Mouse (Mus musculus) intestine, embryonic 15.5 days (tissue): ENCODE data around the gene Gm5039. TPM values are rescaled to one million over a fixed set of nuclear protein-coding genes. Genes with fewer than 3 reads are reported as not detected.
"Not testable (repeated sequence)": the region's sequence is repeated elsewhere in the genome, so short reads cannot be mapped to it uniquely, and the experiment has no call there.

Source experiments
- ATAC-seq: fragments of 200-750 bp; cut with Nextera tagmentation; 2 replicates; pipeline ENCODE4 v1.8.0; 2017; ENCODE audit warnings: moderate TSS enrichment, moderate library complexity
- H3K27ac ChIP-seq: fragments of 300-500 bp; sonication (generic); 2 replicates; pipeline ENCODE4 v1.5.1; 2015; ENCODE audit warnings: mild to moderate bottlenecking, inconsistent platforms
- H3K27me3 ChIP-seq: fragments of 300-500 bp; sonication (generic); replicated peaks from 2 replicates; pipeline ENCODE4 v1.6.1; 2015; ENCODE audit warnings: inconsistent platforms
- H3K36me3 ChIP-seq: fragments of 300-500 bp; sonication (generic); 2 replicates; pipeline ENCODE4 v1.6.1; 2015; ENCODE audit warnings: inconsistent platforms
- H3K4me1 ChIP-seq: fragments of 300-500 bp; sonication (generic); replicated peaks from 2 replicates; pipeline ENCODE4 v1.6.1; 2015; ENCODE audit warnings: inconsistent platforms
- H3K4me2 ChIP-seq: fragments of 300-500 bp; sonication (generic); replicated peaks from 2 replicates; pipeline ENCODE4 v1.6.1; 2015; ENCODE audit warnings: mild to moderate bottlenecking, inconsistent platforms
- H3K4me3 ChIP-seq: fragments of 300-500 bp; sonication (generic); replicated peaks from 2 replicates; pipeline ENCODE4 v1.5.1; 2015; ENCODE audit warnings: inconsistent platforms
- H3K9ac ChIP-seq: fragments of 300-500 bp; sonication (generic); 2 replicates; pipeline ENCODE4 v1.6.1; 2015; ENCODE audit warnings: inconsistent platforms
- H3K9me3 ChIP-seq: fragments of 300-500 bp; sonication (generic); 2 replicates; pipeline ENCODE4 v1.6.1; 2016; ENCODE audit warnings: inconsistent platforms
- WGBS: fragments of 180-500 bp; shearing (Covaris S2); methylation state at CpG from one replicate; pipeline ENCODE4 v1.1.7; 2015; 5-methylcytosine and 5-hydroxymethylcytosine counted together
- polyA plus RNA-seq: library from polyadenylated mRNA; unstranded; fragments of >200 nt; fragmentation: Nextera tagmentation; extraction: Ambion mirVana; gene quantifications from 2 replicates; pipeline ENCODE4 v1.2.1, GENCODE M21; 2015

The Gm5039 gene
- polyA plus RNA-seq, result not detected in 2 replicates

DNA sequence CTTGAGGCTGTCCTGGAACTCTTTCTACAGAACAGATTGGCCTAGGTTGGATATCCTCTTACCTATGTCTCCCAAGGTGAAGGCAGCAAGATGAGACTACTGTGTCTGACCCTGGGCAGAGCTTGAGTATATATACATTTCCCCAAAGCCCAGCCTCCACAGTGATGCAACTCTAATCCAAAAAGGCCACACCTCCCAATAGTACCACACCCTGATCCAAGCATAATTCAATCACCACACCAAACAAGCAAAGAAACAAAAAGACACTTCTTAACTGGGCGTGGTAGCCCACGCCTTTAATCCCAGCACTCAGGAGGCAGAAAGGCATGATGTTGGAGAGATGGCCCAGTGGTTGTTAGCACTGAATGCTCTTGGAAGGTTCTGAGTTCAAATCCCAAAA, at the start of gene Gm5039:
Gene Gm5039 (minus strand): TSS at position 101 of the 400 bp plus-strand sequence.
- H3K4me3 ChIP-seq, ATAC-seq, H3K4me1 ChIP-seq, H3K27me3 ChIP-seq, H3K36me3 ChIP-seq, H3K27ac ChIP-seq, H3K4me2 ChIP-seq, H3K9ac ChIP-seq, H3K9me3 ChIP-seq: not testable (repeated sequence)
- 94% methylated on average over 2 of the region's 2 CpGs for WGBS

DNA sequence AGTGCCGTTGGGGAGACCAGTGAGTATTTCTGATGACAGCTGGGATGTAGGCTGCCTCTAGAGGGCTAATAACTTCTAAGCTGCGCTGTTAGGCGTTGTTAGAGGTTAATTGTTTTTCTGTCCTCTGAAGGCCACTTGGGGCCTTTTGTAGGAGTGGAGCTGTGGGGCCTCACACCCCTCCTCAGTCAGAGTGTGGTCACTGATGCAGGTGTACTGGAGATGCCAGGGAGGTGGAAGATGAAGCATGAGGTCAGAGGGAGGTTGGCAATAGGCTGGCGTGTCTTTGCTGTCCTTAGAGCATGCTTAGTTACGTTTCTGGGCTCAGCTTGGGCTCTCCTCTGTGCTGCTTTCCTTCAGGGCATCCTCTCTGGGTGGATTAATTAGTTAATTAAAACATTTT, 48.2 kb upstream of the Gm5039 start:
- no peak overlapping the region for H3K4me3 ChIP-seq
- no peak overlapping the region for H3K9ac ChIP-seq
- H3K4me1 ChIP-seq, result no peaks in the 10 kb centered on the region
- H3K27ac ChIP-seq, result no peak overlapping the region
- no peaks in the 10 kb centered on the region for H3K36me3 ChIP-seq
- no peak for ATAC-seq
- H3K27me3 ChIP-seq, result no peaks in the 10 kb centered on the region
- 88% methylated on average over 5 of the region's 5 CpGs for WGBS
- H3K9me3 ChIP-seq, result no peaks in the 10 kb centered on the region
- H3K4me2 ChIP-seq, result no peak overlapping the region

DNA sequence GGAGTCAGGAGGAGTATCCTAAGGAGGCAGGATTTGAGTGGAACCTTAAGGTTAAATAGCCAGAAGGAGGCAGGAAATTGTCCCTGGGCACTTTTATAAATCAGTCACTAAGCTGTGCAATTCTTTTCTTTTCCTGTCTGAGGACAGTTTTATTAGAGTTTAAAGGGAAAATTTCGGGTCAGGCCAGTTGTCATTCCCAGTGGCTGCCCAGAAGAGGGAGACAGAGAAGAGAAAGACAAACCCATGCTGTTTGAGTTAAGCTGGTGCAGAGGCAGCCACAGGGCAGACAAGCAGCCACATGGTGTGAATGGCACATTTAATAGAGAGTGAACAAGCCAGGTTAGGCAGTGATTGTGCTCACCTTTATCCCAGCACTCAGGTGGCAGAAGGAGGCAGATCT, 46.5 kb upstream of the Gm5039 start:
- WGBS, result 0% methylated on average over 1 of the region's 1 CpGs
- H3K4me3 ChIP-seq, result not testable (repeated sequence)

DNA sequence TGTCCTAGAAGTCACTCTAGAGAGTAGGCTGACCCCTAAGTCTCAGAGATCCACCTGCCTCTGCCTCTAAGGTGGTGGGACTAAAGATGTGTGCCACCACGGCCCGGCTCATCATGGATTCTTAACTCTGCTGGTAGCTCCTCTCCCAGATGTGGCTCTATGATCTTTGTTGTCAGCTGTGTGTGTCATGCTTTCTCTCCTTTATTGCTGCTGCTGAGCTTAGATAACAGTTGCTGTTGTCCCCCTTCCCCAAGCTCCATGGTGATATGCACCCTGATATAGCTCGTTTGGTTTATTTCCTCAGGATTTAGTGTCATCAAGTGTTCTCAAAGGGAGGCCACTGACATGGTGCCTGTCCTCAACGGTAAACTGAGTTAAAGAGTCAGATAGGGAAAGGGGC, 45.9 kb upstream of the Gm5039 start:
- not testable (repeated sequence) for H3K9ac ChIP-seq, H3K4me2 ChIP-seq, H3K27me3 ChIP-seq, H3K4me3 ChIP-seq, H3K36me3 ChIP-seq, H3K27ac ChIP-seq, H3K4me1 ChIP-seq, H3K9me3 ChIP-seq, ATAC-seq
- 77% methylated on average over 4 of the region's 4 CpGs for WGBS

More for the DNA sequence above, 46.5 kb upstream of the Gm5039 start:
- not testable (repeated sequence) for H3K9me3 ChIP-seq, ATAC-seq, H3K4me1 ChIP-seq, H3K9ac ChIP-seq, H3K27me3 ChIP-seq, H3K4me2 ChIP-seq, H3K36me3 ChIP-seq, H3K27ac ChIP-seq

GRCm38 (mm10) chr12:88368618-88369017, 44.8 kb upstream of the Gm5039 start:
- Histone ChIP-seq H3K27ac (no peak overlapping the region), H3K4me2 (no peak overlapping the region), H3K4me3 (no peak overlapping the region), H3K36me3 (no peaks in the 10 kb centered on the region), H3K4me1 (no peaks in the 10 kb centered on the region), H3K9ac (no peak overlapping the region), H3K9me3 (no peaks in the 10 kb centered on the region), H3K27me3 (no peaks in the 10 kb centered on the region)
- no peak for ATAC-seq
- 78% methylated on average over 4 of the region's 4 CpGs for WGBS

GRCm38 (mm10) chr12:88367673-88368072, 43.8 kb upstream of the Gm5039 start:
- Histone ChIP-seq H3K4me1 (no peaks in the 10 kb centered on the region), H3K9ac (no peak overlapping the region), H3K4me2 (no peak overlapping the region), H3K4me3 (no peak overlapping the region), H3K36me3 (no peaks in the 10 kb centered on the region), H3K27ac (no peak overlapping the region), H3K27me3 (no peaks in the 10 kb centered on the region), H3K9me3 (no peaks in the 10 kb centered on the region)
- 66% methylated on average over 4 of the region's 4 CpGs for WGBS
- no peak for ATAC-seq

GRCm38 (mm10) chr12:88361120-88361445, 37.3 kb upstream of the Gm5039 start:
- Histone ChIP-seq H3K36me3 (no peaks in the 10 kb centered on the region), H3K4me3 (peak overlapping the region; percentile 75), H3K9me3 (no peaks in the 10 kb centered on the region), H3K9ac (peak overlapping the region; percentile 75), H3K4me1 (no peaks in the 10 kb centered on the region), H3K27me3 (no peaks in the 10 kb centered on the region), H3K4me2 (peak overlapping the region; percentile 88), H3K27ac (0 out of 2 replicates have a peak overlapping the region, but pooled peaks have one; percentile 49)
- peak; percentile 2; the same call in 1 of the 2 replicates for ATAC-seq
- 49% methylated on average over 9 of the region's 9 CpGs for WGBS

DNA sequence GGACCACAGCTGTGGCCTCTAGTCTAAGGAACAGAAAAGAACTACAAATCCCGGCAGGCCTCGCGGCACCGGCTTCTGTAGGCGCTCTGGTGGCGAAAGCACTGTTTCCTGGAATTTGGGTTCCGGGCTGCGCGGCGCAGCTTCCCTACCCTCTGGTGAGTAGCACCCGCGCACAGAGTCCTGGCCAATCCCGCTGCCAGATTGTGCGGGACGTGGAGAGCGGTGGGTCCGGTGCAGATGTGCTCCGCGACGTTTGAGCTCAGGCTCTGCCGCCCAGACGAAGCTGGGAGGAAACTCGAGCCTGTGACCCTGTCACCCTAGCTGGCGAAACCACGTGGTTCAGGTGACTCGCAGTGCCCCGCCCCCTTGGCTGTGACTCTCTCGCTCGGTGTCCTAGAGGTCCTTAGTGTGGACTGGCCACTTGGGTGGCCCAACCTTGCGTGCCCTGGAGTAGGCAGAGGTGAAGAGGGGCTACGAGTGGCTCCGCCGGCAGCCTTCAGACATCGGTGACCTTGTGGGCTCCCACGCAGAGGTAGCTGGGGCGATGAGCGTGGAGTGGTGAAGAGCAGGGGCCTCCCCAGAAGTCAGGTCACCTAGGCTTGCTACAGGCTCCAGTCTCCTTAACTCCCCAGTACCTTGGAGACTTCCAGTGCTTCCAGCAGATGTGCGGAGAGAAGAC, 36.8 kb upstream of the Gm5039 start, which contains the start of gene Adck1:
Gene Adck1 (plus strand): TSS at position 114 of the 679 bp plus-strand sequence.
- H3K4me3 ChIP-seq, result peak within 1 kb of the TSS; percentile 75
- H3K27me3 ChIP-seq, result no peaks in the 10 kb centered on the region
- 0 out of 2 replicates have a peak within 1 kb of the TSS, but pooled peaks have one; percentile 49 for H3K27ac ChIP-seq
- under 1% methylated on average over 38 of the region's 38 CpGs for WGBS
- no peaks in the 10 kb centered on the region for H3K4me1 ChIP-seq
- no peaks in the 10 kb centered on the region for H3K36me3 ChIP-seq
- ATAC-seq, result peak; percentile 99
- peak within 1 kb of the TSS; percentile 75 for H3K9ac ChIP-seq
- no peaks in the 10 kb centered on the region for H3K9me3 ChIP-seq
- peak within 1 kb of the TSS; percentile 88 for H3K4me2 ChIP-seq

- peak overlapping the region; percentile 69 for H3K4me2 ChIP-seq
- peak; percentile 53 for ATAC-seq
- H3K9me3 ChIP-seq, result no peaks in the 10 kb centered on the region
- 0 out of 2 replicates have a peak, but pooled peaks cover 3% of the 10 kb centered on the region for H3K4me1 ChIP-seq
- 26% methylated on average over 38 of the region's 41 CpGs for WGBS
- no peaks in the 10 kb centered on the region for H3K36me3 ChIP-seq
- H3K9ac ChIP-seq, result no peak overlapping the region
- no peak overlapping the region for H3K27ac ChIP-seq
- peak overlapping the region; percentile 35 for H3K4me3 ChIP-seq
- no peaks in the 10 kb centered on the region for H3K27me3 ChIP-seq
These were observed 30.4 kb upstream of the Gm5039 start for GRCm38 (mm10) chr12:88354182-88354702.

- H3K4me3 ChIP-seq, H3K4me2 ChIP-seq, H3K4me1 ChIP-seq, H3K36me3 ChIP-seq, H3K27me3 ChIP-seq, H3K27ac ChIP-seq, ATAC-seq, H3K9ac ChIP-seq, H3K9me3 ChIP-seq: not testable (repeated sequence)
- WGBS, result 58% methylated on average over 2 of the region's 2 CpGs
These were observed 17.5 kb upstream of the Gm5039 start for GRCm38 (mm10) chr12:88341286-88341685.

- WGBS, result 69% methylated on average over 4 of the region's 4 CpGs
- not testable (repeated sequence) for H3K4me1 ChIP-seq, H3K4me3 ChIP-seq, H3K9ac ChIP-seq, H3K36me3 ChIP-seq, H3K4me2 ChIP-seq, H3K27me3 ChIP-seq, H3K27ac ChIP-seq, H3K9me3 ChIP-seq, ATAC-seq
These were observed 13.0 kb upstream of the Gm5039 start for GRCm38 (mm10) chr12:88336662-88337413.

GRCm38 (mm10) chr12:88314556-88314955, 9.3 kb downstream of the Gm5039 start:
- no peak overlapping the region for H3K4me3 ChIP-seq
- no peaks in the 10 kb centered on the region for H3K9me3 ChIP-seq
- H3K27me3 ChIP-seq, result no peaks in the 10 kb centered on the region
- no peak overlapping the region for H3K9ac ChIP-seq
- ATAC-seq, result no peak
- H3K36me3 ChIP-seq, result no peaks in the 10 kb centered on the region
- H3K4me2 ChIP-seq, result no peak overlapping the region
- 67% methylated on average over 3 of the region's 3 CpGs for WGBS
- H3K4me1 ChIP-seq, result no peaks in the 10 kb centered on the region
- H3K27ac ChIP-seq, result no peak overlapping the region
